Mouse (Mus musculus) cerebellum, adult 9-10 months (tissue): ENCODE results near the gene Gm17078.
A peak's percentile ranks its signal among the peaks of the same experiment; 100 is the strongest.
"Not testable (repeated sequence)": the region's sequence is repeated elsewhere in the genome, so short reads cannot be mapped to it uniquely, and the experiment has no call there.

ENCODE experiments used
- DNase-seq: peaks from one replicate; pipeline ENCODE4 v3.0.0; 2022

The Gm17078 gene

GRCm38 (mm10) chr14:51611210-51611609 lies at the start of gene Gm17078:
Gm17078 (minus strand) TSS chr14:51611310.
- DNase-seq, result no peak

- DNase-seq, result not testable (repeated sequence)
Measured at GRCm38 (mm10) chr14:51635566-51635965, 24.5 kb upstream of the Gm17078 start, which contains the start of gene Gm4181. Gm4181 (minus strand) TSS chr14:51635666.

GRCm38 (mm10) chr14:51632426-51632825 lies 21.3 kb upstream of the Gm17078 start:
- DNase-seq, result peak; percentile 3

- DNase-seq, result not testable (repeated sequence)
Measured at GRCm38 (mm10) chr14:51592039-51592438, 19.1 kb downstream of the Gm17078 start, which contains the start of gene Gm17174. Gm17174 (minus strand) TSS chr14:51592139.

- DNase-seq, result not testable (repeated sequence)
Measured at GRCm38 (mm10) chr14:51573963-51574362, 37.1 kb downstream of the Gm17078 start, which contains the start of gene Gm17175. Gm17175 (minus strand) TSS chr14:51574063.
